Mouse (Mus musculus) thymus, postnatal 14 days (tissue): ENCODE results near the gene Ina.
"Not testable (repeated sequence)": the region's sequence is repeated elsewhere in the genome, so short reads cannot be mapped to it uniquely, and the experiment has no call there.

ENCODE experiments used
- DNase-seq: peaks from one replicate; pipeline ENCODE4 v3.0.0; 2021

Ina gene

GRCm38 (mm10) chr19:47014447-47015381, at the start of gene Ina, which contains the start of gene Nt5c2:
Gene Ina, plus strand, starts transcription at chr19:47014698.
Gene Nt5c2, minus strand, starts transcription at chr19:47015153.
- peak; percentile 39 for DNase-seq

- no peak for DNase-seq
Observed at GRCm38 (mm10) chr19:46965496-46965895, 49.0 kb upstream of the Ina start.

GRCm38 (mm10) chr19:46966330-46966729, 48.2 kb upstream of the Ina start:
- no peak for DNase-seq

GRCm38 (mm10) chr19:46967861-46968260, 46.6 kb upstream of the Ina start:
- DNase-seq: no peak

GRCm38 (mm10) chr19:46968833-46969232, 45.7 kb upstream of the Ina start:
- DNase-seq: no peak

GRCm38 (mm10) chr19:46969286-46969985, 45.1 kb upstream of the Ina start:
- DNase-seq: no peak

- DNase-seq: peak; percentile 61
Observed at GRCm38 (mm10) chr19:46970121-46970729, 44.3 kb upstream of the Ina start.

DNA sequence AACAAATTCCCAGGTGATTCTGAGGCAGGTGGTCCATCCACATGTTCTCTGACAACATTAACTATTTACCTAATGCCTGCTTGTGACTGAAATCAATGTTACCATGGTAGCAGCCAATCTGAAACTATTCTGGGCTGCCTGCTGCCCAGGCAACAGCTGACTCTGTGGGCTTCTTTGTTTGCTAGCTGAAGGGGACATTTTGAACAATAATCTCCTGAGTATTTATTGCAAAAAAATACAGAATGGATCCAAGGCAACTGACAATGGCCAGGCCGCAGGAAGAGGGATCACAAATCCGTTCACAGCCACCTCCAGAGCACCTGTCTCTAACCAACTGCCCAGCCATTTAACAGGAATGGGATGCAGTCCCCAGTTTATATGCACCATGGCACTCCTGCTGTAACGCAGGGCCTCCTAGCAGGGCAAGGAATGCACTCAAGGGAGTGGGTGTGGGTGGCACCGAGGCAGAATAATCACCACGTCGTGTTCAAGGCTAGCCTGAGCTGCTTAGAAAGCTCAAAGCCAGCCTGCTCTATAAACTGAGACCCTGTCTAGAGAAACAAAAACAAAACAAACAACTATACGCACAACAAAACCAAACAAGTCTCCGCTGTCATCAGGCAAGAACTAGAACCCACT, 43.3 kb upstream of the Ina start:
- DNase-seq: no peak

DNA sequence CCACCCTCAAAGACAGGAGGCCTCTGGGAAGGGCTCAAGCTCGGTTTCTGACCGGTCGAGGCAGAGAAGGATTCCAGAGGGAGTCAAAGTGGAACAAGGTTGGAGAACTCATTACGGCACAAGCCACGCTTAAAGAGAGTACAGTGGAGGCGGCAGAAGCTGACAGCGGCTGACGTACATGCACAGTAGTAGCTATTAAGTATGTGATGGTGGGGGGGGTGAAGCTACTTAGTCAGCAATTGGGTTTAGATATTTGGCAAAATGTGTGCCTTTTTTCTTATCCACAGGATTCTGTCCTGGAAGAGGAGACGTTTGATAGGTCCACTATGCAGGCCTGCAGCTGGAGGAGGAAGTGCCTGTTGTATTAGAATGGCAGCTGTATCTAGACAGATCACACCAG, 42.8 kb upstream of the Ina start:
- DNase-seq: no peak

DNA sequence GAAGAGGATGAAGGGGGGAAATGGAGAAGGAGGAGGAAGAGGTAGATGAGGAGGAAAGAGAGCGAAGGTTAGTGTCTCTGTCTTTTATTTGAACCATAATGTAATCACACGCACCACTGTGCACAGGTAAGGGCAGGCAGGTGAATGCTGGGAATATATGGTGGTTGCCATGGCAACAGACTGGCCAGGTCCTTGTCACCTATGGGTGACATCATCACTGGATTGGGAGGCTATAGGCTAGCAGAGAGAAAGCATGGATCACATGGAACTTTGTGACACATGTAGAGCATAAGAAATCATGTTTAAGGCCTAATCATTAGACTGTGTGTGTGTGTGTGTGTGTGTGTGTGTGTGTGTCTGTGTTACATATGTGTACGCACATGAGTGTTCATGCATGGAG, 42.3 kb upstream of the Ina start:
- DNase-seq: no peak

GRCm38 (mm10) chr19:46975565-46975964, 38.9 kb upstream of the Ina start:
- DNase-seq: no peak

DNA sequence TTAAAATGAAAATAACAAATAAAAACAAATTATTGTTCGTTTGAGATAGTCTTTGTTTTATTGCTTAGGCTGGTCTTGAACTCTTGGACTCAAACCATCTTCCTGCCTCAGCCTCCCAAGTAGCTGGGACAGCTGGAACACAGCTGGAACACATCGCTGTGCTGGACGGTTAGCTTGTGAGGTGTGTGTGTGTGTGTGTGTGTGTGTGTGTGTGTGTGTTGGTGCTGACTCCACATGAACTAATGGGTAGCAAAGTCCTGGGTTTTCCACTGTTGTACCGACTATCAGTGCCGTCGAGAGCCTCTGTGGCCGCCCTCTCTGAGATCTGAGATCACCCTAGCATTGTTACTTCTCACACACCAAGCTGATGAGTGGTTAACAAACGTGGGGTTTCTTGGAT, 38.5 kb upstream of the Ina start:
- no peak for DNase-seq

DNA sequence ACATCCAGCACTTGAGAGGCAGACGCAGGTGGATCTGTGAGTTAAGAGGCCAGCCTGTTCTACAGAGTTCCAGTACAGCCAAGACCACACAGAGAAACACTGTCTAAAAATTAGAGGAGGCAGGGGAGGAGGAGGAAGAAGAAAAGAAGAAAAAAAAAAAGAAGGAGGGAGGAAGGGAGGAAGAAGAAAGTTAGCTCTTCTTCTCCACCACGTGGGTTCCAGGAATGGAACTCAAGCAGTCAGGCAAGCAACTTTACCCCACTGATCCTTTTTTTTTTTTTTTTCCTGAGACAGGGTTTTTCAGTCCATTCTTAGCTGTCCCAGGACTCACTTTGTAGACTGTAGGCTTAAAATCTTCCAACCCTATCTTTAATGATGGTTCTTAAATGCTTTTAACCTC, 37.8 kb upstream of the Ina start:
- no peak for DNase-seq

GRCm38 (mm10) chr19:46977460-46977859, 37.0 kb upstream of the Ina start:
- no peak for DNase-seq

- DNase-seq: not testable (repeated sequence)
Observed at GRCm38 (mm10) chr19:46978069-46978468, 36.4 kb upstream of the Ina start.

- no peak for DNase-seq
Observed at GRCm38 (mm10) chr19:46978920-46979780, 35.3 kb upstream of the Ina start.

DNA sequence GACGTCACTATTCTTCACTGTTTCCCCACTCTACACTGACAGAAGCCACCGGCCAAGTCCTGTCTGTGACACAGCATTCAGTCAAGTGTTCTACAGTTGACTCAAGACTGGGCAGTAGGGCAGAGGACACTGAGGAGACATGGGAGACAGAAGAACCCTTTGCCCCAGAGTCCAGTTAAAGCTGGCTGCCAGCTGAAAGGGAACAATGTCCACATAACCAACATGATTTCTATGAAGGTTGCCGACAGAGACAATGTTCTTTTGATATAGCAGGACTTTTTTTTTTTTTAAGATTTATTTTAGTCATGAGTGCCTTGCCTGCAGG, 34.8 kb upstream of the Ina start:
- DNase-seq: no peak

DNA sequence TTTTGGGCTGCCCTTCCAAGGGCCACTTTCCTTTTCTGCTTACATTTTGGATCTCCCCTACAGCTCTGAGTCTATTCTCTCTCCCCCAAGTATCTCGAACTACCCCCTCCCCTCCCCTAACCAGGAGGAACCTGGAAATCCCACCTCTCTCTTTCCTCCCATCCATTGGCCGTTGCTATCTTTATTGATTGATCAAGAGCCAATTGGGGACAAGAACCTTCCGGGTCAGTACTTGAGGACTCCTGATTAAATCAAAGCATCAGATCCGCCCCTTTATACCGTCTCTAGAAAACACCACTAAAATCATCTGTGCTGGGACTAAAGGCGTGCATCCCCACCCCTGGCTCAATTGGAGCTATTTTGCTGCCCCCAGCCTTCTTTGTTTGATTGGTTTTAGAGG, 33.0 kb upstream of the Ina start:
- DNase-seq: no peak

DNA sequence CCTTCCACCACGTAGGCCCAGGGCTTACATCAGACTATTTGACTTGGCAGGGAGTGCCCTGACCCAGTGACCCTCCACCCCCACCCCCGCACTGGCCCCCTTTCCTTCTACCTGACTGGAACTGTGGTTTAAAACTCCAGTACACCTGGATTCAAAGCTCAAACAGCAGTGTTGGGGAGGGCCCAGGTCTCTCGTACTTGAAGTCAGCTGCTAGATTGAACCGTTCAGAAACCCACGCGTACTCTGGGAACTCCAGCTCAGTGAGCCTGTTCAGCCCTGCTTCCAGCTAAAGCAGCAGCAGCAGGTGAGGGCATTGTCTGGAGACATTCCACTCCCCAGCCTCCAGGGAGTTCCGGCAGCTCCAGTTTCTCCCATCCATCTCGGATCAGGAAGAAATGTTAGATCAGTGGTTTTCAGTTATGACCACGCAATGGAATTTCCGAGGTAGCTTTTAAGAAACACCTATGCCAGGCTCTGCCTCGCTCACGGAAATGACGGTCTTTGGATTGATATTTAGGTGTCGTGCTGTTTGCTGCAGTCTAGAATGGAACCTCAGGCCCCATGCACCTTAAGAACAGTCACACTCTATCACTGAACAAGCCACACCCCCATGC, 31.0 kb upstream of the Ina start:
- peak; percentile 36 for DNase-seq

GRCm38 (mm10) chr19:46983966-46984380, 30.5 kb upstream of the Ina start:
- no peak for DNase-seq

- no peak for DNase-seq
Observed at GRCm38 (mm10) chr19:46984726-46985622, 29.5 kb upstream of the Ina start.
